Mouse (Mus musculus): ENCODE results near the gene Sdhaf2. TPM values are rescaled to one million over a fixed set of nuclear protein-coding genes. Genes with fewer than 3 reads are reported as not detected.

Sdhaf2 gene
- polyA plus RNA-seq (2017; shearing (Covaris generic)), result 50.1 TPM

DNA sequence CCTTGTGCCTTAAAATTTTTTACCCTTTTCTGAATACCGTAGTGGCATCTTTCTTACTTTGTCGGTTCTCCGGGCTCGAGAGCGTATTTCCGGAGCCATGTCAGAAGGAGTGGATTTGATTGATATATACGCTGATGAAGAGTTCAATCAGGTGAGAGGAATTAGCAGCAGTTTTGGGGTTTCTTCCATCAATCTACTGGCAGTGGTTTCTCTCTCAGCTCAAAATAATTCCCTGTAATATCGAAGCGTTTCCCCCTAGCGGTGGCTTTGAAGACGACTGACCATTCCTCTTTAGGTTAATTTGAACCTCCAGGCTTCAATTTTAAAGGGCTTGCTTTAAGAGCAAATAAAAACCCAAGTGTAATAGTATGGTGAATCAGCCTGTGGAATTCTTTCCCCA, at the start of gene Sdhaf2:
Sdhaf2 (minus strand) TSS at position 233 of the 400 bp plus-strand sequence.

DNA sequence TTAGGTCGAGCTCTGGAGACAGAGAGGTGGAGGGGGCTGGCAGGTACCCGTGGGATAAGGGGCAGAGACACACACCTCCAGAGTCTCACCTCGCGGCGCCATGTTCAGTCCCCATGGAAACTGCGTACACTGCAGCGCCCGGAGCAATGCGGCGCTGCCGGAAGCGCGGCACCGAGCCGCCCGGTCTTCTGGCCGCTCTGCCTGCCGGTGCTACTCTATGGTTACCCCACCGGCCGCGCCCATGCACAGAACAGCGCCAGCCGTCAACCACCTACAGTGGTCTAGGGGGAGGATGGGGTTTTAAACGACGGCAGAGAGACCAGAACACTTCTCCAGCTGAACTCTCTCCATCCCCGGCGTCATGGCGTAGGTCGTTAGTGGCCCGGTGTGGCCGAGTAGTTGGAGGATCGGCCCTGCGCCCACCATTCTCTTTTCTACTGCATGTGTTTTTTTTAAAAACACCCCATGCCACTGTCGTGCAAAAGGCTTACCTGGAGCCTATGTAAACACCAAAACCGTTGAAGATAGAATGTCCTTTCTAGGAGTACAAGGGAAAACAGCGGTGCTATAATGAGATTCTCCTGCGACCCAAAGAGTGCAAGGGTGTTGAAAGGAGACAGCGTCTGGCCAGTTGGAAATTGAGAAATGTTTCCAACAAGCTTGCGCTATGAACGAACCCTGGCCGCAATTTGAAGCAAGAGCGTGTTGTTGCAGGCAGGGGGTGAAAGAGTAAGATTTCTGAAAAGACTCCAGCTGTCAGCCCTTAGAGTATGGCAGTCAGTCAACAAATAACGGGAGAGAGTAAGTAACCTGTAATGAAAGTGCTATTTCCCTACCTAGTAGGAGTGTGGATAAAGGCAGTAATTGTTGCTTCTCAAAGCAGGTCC, 29.9 kb upstream of the Sdhaf2 start, which contains the start of gene Tmem216:
Tmem216 (minus strand) TSS at position 615 of the 887 bp plus-strand sequence.

DNA sequence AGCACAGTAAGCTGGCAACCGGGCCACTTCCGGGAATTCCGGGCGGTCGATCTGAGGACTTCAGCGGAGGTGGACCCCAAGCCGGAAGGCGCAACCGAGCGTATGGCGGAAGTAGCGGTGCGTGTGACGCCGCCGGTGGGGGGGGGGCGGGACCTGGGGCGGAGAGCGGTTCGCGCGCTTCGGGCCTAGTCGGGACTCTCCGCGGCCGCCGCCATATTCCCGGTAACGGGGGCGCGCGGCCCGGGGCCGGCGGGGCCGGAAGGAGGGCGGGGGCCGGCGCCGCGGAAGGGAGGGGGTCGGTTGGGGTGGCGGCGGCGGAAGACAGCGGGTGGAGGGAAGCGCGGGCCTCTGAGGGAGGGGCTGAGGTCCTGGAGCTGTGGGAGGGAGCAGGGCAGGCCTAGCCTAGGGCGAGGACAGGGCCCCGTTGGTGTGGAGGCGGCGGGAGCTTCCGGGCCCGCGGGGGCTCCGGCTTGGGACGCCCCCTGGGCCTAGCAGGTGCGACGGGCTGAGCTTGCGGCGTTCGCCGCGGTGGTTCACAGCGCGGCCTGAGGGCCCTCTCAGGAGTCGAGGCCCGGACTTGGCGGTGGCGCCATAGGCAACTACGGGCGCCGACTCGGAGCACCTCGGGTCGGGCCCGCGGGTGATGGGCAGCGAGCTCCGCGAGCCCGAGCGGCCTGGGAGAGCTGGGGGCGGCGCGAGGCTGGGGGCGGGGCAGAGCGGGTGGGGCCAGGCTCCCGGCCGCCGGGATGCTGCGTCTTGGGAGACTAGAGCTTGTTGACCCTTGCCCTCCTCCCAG, 638 bp downstream of the Sdhaf2 start, which contains the start of gene Cpsf7:
Cpsf7 (plus strand) TSS at position 161 of the 796 bp plus-strand sequence.

DNA sequence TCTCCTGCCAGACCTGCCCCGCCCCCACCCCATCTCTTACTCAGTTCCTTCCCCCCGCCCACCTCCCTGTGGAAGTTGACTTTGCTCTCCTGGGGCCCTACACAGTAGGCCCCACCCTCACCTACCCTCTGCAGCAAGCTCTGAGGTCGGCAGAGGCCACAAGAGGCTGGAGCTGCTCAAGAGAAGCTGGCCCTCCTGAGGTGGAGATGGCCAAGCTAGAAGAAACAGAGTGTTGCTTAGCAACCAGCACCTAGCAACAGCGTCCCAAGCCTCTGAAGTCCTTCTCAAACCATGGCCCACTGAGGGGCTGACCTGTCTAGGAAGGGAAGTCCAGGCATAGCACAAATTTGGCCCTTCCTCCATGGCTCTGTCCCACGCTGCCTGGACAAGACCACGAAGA, 43.2 kb downstream of the Sdhaf2 start, which contains the start of gene Ppp1r32:
Ppp1r32 (minus strand) TSS at position 226 of the 400 bp plus-strand sequence.

DNA sequence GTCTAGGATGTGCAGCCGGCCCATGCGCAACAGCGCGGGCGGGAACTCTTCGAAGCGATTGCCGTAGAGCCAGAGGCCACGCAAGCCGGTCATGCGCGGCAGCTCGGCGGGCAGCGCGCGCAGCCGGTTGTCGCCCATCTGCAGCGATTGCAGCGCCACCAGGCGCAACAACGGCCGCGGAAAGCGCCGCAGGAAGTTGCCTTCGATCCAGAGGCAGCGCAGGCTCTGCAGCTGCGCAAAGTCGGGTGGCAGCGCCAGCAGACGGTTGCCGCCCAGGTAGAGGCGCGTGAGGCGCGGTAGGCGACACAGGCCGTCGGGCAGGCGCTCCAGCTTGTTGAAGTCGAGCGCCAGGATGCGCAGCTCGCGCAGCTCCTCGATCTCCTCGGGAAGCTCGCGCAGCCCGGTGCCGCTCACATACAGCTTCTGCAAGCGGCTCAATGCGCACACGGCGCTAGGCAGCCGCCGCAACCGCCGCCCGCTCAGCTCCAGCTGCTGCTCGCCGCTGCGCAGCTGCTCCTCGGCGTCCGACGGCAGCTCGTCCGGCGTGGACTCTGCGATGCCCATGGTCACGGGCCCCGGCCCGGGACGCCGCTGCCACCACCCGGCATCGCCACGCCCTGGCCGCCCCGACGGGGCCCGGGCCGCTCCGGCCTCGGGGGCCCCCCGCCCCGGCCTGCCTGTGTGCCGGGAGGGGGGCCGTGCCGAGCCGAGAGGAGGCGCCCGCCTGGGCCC, 69.0 kb downstream of the Sdhaf2 start, which contains the start of gene Lrrc10b:
Lrrc10b (minus strand) TSS at position 722 of the 732 bp plus-strand sequence.

Other genes starting within 250 kb of the Sdhaf2 start
- not detected for gene Dagla, start 221.3 kb downstream of the Sdhaf2 start, polyA plus RNA-seq (2017; shearing (Covaris generic))
- not detected for gene Syt7, start 137.1 kb downstream of the Sdhaf2 start, polyA plus RNA-seq (2017; shearing (Covaris generic))
- not detected for gene Lrrc10b, start 68.7 kb downstream of the Sdhaf2 start, polyA plus RNA-seq (2017; shearing (Covaris generic))
- 0.39 TPM for gene Ppp1r32, start 43.2 kb downstream of the Sdhaf2 start, polyA plus RNA-seq (2017; shearing (Covaris generic))
- 36.9 TPM for gene Cpsf7, start 876 bp downstream of the Sdhaf2 start, polyA plus RNA-seq (2017; shearing (Covaris generic))
- gene Tmem216, start 30.1 kb upstream of the Sdhaf2 start, polyA plus RNA-seq (2017; shearing (Covaris generic)), result 5.2 TPM
- gene Cyb561a3, start 51.0 kb upstream of the Sdhaf2 start, polyA plus RNA-seq (2017; shearing (Covaris generic)), result 25.4 TPM
- gene Tmem138, start 51.2 kb upstream of the Sdhaf2 start, polyA plus RNA-seq (2017; shearing (Covaris generic)), result 6.9 TPM
- gene Ddb1, start 79.2 kb upstream of the Sdhaf2 start, polyA plus RNA-seq (2017; shearing (Covaris generic)), result 152 TPM
- 3.3 TPM for gene Tkfc, start 79.5 kb upstream of the Sdhaf2 start, polyA plus RNA-seq (2017; shearing (Covaris generic))
- gene Vwce, start 108.1 kb upstream of the Sdhaf2 start, polyA plus RNA-seq (2017; shearing (Covaris generic)), result 0.96 TPM
- not detected for gene Pga5, start 151.9 kb upstream of the Sdhaf2 start, polyA plus RNA-seq (2017; shearing (Covaris generic))
- 24.7 TPM for gene Vps37c, start 162.6 kb upstream of the Sdhaf2 start, polyA plus RNA-seq (2017; shearing (Covaris generic))
- 371 TPM for gene Cd5, start 212.9 kb upstream of the Sdhaf2 start, polyA plus RNA-seq (2017; shearing (Covaris generic))